Mouse (Mus musculus): ENCODE results near the gene Bnip1. TPM values are rescaled to one million over a fixed set of nuclear protein-coding genes. Genes with fewer than 3 reads are reported as not detected.

Gene Bnip1
- total and polyA plus RNA-seq, 3 experiments = 23.7 to 28.8 (median 28.5) TPM

DNA sequence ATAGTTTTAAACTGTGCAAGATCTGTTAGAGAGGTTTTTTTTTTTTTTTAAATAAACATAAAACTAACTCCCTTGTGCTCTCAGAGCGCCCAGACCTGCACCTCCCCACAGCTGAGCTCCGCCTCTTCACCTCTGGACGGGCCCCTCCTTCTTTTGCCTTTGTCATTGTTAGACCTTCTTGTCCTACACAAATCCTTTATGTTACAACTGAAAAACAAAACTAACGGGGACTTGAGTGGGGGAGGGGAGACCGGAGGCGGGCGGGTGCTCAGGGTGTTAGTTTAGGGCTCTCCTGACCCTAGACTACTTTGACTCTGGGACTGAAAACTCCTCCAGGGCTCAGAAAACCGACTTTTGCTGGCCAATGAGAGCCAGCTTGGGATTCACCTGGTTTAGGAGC is 55.1 kb downstream of the Bnip1 start:
- intact Hi-C loops (cut with DNase I) = loop anchor here (5.0 kb wide), 1 partner anchor 39 kb away; no protein-coding TSS in a partner anchor
- peak overlapping the region; percentile 76 for H3K27ac ChIP-seq
- no peak for DNase-seq
- H3K36me3 ChIP-seq (ENCODE audit: control insufficient read depth, insufficient read depth, low read length) = no peaks in the 10 kb centered on the region
- H3K27me3 ChIP-seq (ENCODE audit: control insufficient read depth, insufficient read depth, low read length) = peaks cover 9% of the 10 kb centered on the region
- TF ChIP-seq CTCF (IDR thresholded peaks at IDR 0.05) = no peak
- TF ChIP-seq POLR2A (IDR thresholded peaks at IDR 0.05; ENCODE audit: insufficient read depth, low read depth, low read length) = no peak
- TF ChIP-seq EP300 (IDR thresholded peaks at IDR 0.05; ENCODE audit: insufficient read depth, low read depth, low read length) = no peak
- H3K79me2 ChIP-seq (replicated peaks; ENCODE audit: control insufficient read depth, insufficient read depth, low read length) = 0 out of 2 replicates have a peak, but pooled peaks cover under 1% of the 10 kb centered on the region
- H3K4me3 ChIP-seq = peak overlapping the region; percentile 20
- H3K4me1 ChIP-seq (ENCODE audit: control insufficient read depth, insufficient read depth, low read length) = no peaks in the 10 kb centered on the region
- WGBS = 37% methylated on average over 8 of the region's 8 CpGs
- H3K9ac ChIP-seq (ENCODE audit: low read depth, low read length) = peak overlapping the region; percentile 32; the same call in 1 of the 2 replicates

GRCm38 (mm10) chr17:26836377-26836776 is 55.5 kb downstream of the Bnip1 start:
- no peaks in the 10 kb centered on the region for H3K36me3 ChIP-seq (ENCODE audit: control insufficient read depth, insufficient read depth, low read length)
- WGBS = 37% methylated on average over 5 of the region's 5 CpGs
- H3K79me2 ChIP-seq (replicated peaks; ENCODE audit: control insufficient read depth, insufficient read depth, low read length) = 0 out of 2 replicates have a peak, but pooled peaks cover 3% of the 10 kb centered on the region
- TF ChIP-seq CTCF (IDR thresholded peaks at IDR 0.05) (no peak), EP300 (IDR thresholded peaks at IDR 0.05; ENCODE audit: insufficient read depth, low read depth, low read length) (no peak), POLR2A (IDR thresholded peaks at IDR 0.05; ENCODE audit: insufficient read depth, low read depth, low read length) (no peak)
- peak overlapping the region; percentile 32; the same call in 1 of the 2 replicates for H3K9ac ChIP-seq (ENCODE audit: low read depth, low read length)
- no peak for DNase-seq
- H3K4me1 ChIP-seq (ENCODE audit: control insufficient read depth, insufficient read depth, low read length) = no peaks in the 10 kb centered on the region
- H3K27me3 ChIP-seq (ENCODE audit: control insufficient read depth, insufficient read depth, low read length) = peaks cover 13% of the 10 kb centered on the region
- H3K27ac ChIP-seq = peak overlapping the region; percentile 76
- intact Hi-C loops (cut with DNase I) = loop anchor here (5.0 kb wide), 1 partner anchor 39 kb away; no protein-coding TSS in a partner anchor
- H3K4me3 ChIP-seq = peak overlapping the region; percentile 20

- peak overlapping the region; percentile 45 for H3K27ac ChIP-seq
- H3K79me2 ChIP-seq (replicated peaks; ENCODE audit: control insufficient read depth, insufficient read depth, low read length) = 0 out of 2 replicates have a peak, but pooled peaks cover 3% of the 10 kb centered on the region
- H3K36me3 ChIP-seq (ENCODE audit: control insufficient read depth, insufficient read depth, low read length) = no peaks in the 10 kb centered on the region
- peak overlapping the region; percentile 82 for H3K9ac ChIP-seq (ENCODE audit: low read depth, low read length)
- DNase-seq = no peak
- TF ChIP-seq POLR2A (IDR thresholded peaks at IDR 0.05; ENCODE audit: insufficient read depth, low read depth, low read length) = no peak
- peaks cover 13% of the 10 kb centered on the region for H3K27me3 ChIP-seq (ENCODE audit: control insufficient read depth, insufficient read depth, low read length)
- no peaks in the 10 kb centered on the region for H3K4me1 ChIP-seq (ENCODE audit: control insufficient read depth, insufficient read depth, low read length)
- 9% methylated on average over 19 of the region's 19 CpGs for WGBS
- H3K4me3 ChIP-seq = peak overlapping the region; percentile 33
- intact Hi-C loops (cut with DNase I) = loop anchor here (5.0 kb wide), 1 partner anchor 40 kb away; no protein-coding TSS in a partner anchor
These were observed 56.1 kb downstream of the Bnip1 start for GRCm38 (mm10) chr17:26836786-26837545.

- DNase-seq = no peak
- Histone ChIP-seq H3K9ac (ENCODE audit: low read depth, low read length) (peak overlapping the region; percentile 82), H3K27ac (peak overlapping the region; percentile 45), H3K27me3 (ENCODE audit: control insufficient read depth, insufficient read depth, low read length) (peaks cover 13% of the 10 kb centered on the region), H3K36me3 (ENCODE audit: control insufficient read depth, insufficient read depth, low read length) (no peaks in the 10 kb centered on the region), H3K79me2 (replicated peaks; ENCODE audit: control insufficient read depth, insufficient read depth, low read length) (0 out of 2 replicates have a peak, but pooled peaks cover 3% of the 10 kb centered on the region), H3K4me3 (peak overlapping the region; percentile 33), H3K4me1 (ENCODE audit: control insufficient read depth, insufficient read depth, low read length) (no peaks in the 10 kb centered on the region)
- TF ChIP-seq POLR2A (IDR thresholded peaks at IDR 0.05; ENCODE audit: insufficient read depth, low read depth, low read length) (no peak), EP300 (IDR thresholded peaks at IDR 0.05; ENCODE audit: insufficient read depth, low read depth, low read length) (no peak), CTCF (IDR thresholded peaks at IDR 0.05) (no peak)
- WGBS = 27% methylated on average over 7 of the region's 7 CpGs
- intact Hi-C loops (cut with DNase I) = loop anchor here (5.0 kb wide), 1 partner anchor 40 kb away; no protein-coding TSS in a partner anchor
These were observed 56.7 kb downstream of the Bnip1 start for GRCm38 (mm10) chr17:26837546-26837985.

DNA sequence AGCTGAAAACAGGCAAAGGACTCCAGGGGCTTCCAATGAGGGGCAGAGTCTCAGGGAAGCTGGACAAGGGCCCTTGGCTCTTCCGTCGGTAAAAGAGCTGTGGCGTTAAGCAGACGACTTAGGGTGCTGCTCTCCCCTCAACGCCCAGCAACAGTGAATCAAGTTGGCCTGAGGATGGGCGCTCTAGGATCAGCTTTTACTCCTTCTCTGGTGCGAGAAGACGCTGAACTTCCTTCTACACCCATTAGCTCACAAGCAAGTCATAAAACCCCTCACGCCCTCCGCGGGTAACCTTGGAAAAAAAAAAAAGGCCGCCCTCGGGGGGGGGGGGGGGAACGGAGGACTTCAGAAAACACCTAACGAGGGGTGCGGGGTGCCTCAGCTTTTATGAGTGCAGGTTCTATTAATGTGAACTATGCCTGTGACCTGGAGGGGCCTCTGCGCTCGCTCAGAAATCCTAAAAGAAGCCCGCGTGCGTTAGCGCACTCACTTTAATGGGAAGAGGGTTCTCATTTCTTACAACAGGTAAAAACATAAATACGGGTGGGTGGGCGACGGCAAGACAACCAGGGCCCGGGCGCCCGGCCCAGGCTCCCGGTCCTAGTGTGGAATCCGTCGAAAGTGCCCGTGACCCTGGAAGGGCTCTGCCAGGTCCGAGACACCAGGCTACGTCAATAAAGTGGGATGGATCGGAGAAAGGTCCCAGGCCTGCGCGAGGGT is 57.5 kb downstream of the Bnip1 start:
- Histone ChIP-seq H3K36me3 (ENCODE audit: control insufficient read depth, insufficient read depth, low read length) (no peaks in the 10 kb centered on the region), H3K9ac (ENCODE audit: low read depth, low read length) (peak overlapping the region; percentile 78), H3K4me3 (peak overlapping the region; percentile 56), H3K4me1 (ENCODE audit: control insufficient read depth, insufficient read depth, low read length) (no peaks in the 10 kb centered on the region), H3K27me3 (ENCODE audit: control insufficient read depth, insufficient read depth, low read length) (peaks cover 13% of the 10 kb centered on the region), H3K27ac (peak overlapping the region; percentile 81), H3K79me2 (replicated peaks; ENCODE audit: control insufficient read depth, insufficient read depth, low read length) (0 out of 2 replicates have a peak, but pooled peaks cover 3% of the 10 kb centered on the region)
- no peak for TF ChIP-seq CTCF (IDR thresholded peaks at IDR 0.05)
- TF ChIP-seq POLR2A (IDR thresholded peaks at IDR 0.05; ENCODE audit: insufficient read depth, low read depth, low read length) = no peak
- no peak for TF ChIP-seq EP300 (IDR thresholded peaks at IDR 0.05; ENCODE audit: insufficient read depth, low read depth, low read length)
- intact Hi-C loops (cut with DNase I) = loop anchor here (5.0 kb wide), 1 partner anchor 41 kb away; no protein-coding TSS in a partner anchor
- DNase-seq = peak; percentile 16 to 25
- WGBS = 11% methylated on average over 37 of the region's 37 CpGs
